Mouse (Mus musculus) erythroblast, embryonic 14.5 days (primary cell): ENCODE measurements around the gene Vmn2r7.

Experiments
- GATA1 ChIP-seq: IDR thresholded peaks from 2 replicates; pipeline ENCODE4 v1.6.1; 2012; ENCODE audit warnings: low read length, inconsistent platforms, mixed read lengths
- TAL1 ChIP-seq: IDR thresholded peaks from 3 replicates; pipeline ENCODE4 v1.6.1; 2012; ENCODE audit warnings: low read length, inconsistent platforms, mixed read lengths

- TF ChIP-seq GATA1 (no peak), TAL1 (no peak)
Observed at GRCm38 (mm10) chr3:64889725-64890124, 45.2 kb upstream of the Vmn2r7 start.
